Mouse (Mus musculus): ENCODE data around the gene Sbk2. TPM values are rescaled to one million over a fixed set of nuclear protein-coding genes. Genes with fewer than 3 reads are reported as not detected.
"Not testable (repeated sequence)": the region's sequence is repeated elsewhere in the genome, so short reads cannot be mapped to it uniquely, and the experiment has no call there.

Gene Sbk2
- not detected in 2 replicates for polyA plus RNA-seq (2015; fragmentation: Nextera tagmentation; extraction: Ambion mirVana)

GRCm38 (mm10) chr7:4964272-4964671, at the start of gene Sbk2:
Gene Sbk2, minus strand, starts transcription at chr7:4964406.
- Histone ChIP-seq H3K4me3 (no peak within 1 kb of the TSS), H3K27ac (replicated peaks) (no peak within 1 kb of the TSS), H3K27me3 (no peaks in the 10 kb centered on the region; the same call in 1 of the 2 replicates), H3K4me2 (0 out of 2 replicates have a peak within 1 kb of the TSS, but pooled peaks have one; percentile 14), H3K4me1 (replicated peaks) (no peaks in the 10 kb centered on the region), H3K9me3 (no peaks in the 10 kb centered on the region), H3K9ac (no peak within 1 kb of the TSS), H3K36me3 (no peaks in the 10 kb centered on the region)
- WGBS: 10% methylated on average over 10 of the region's 10 CpGs
- ATAC-seq (ENCODE audit: low read depth): peak; percentile 63; the same call in 1 of the 2 replicates

- WGBS: 92% methylated on average over 27 of the region's 27 CpGs
- H3K4me2 ChIP-seq: peak overlapping the region; percentile 58
These were observed 48.7 kb upstream of the Sbk2 start for GRCm38 (mm10) chr7:5012681-5013513.

GRCm38 (mm10) chr7:5008229-5008628, 44.0 kb upstream of the Sbk2 start:
- no peak overlapping the region for H3K4me3 ChIP-seq
- peaks cover 70% of the 10 kb centered on the region for H3K36me3 ChIP-seq
- no peaks in the 10 kb centered on the region for H3K27me3 ChIP-seq
- peaks cover 2% of the 10 kb centered on the region; the same call in 1 of the 2 replicates for H3K4me1 ChIP-seq (replicated peaks)
- no peak overlapping the region for H3K4me2 ChIP-seq
- WGBS: 94% methylated on average over 26 of the region's 26 CpGs
- no peak for ATAC-seq (ENCODE audit: low read depth)
- no peaks in the 10 kb centered on the region for H3K9me3 ChIP-seq
- no peak overlapping the region for H3K27ac ChIP-seq (replicated peaks)
- H3K9ac ChIP-seq: no peak overlapping the region

More at GRCm38 (mm10) chr7:5012681-5013513, 48.7 kb upstream of the Sbk2 start:
- Histone ChIP-seq H3K4me3 (peak overlapping the region; percentile 71), H3K9me3 (no peaks in the 10 kb centered on the region), H3K4me1 (replicated peaks) (peaks cover 11% of the 10 kb centered on the region), H3K27ac (replicated peaks) (no peak overlapping the region), H3K9ac (no peak overlapping the region), H3K27me3 (no peaks in the 10 kb centered on the region), H3K36me3 (peaks cover 51% of the 10 kb centered on the region)
- ATAC-seq (ENCODE audit: low read depth): no peak

GRCm38 (mm10) chr7:5002876-5003275, 38.7 kb upstream of the Sbk2 start:
- not testable (repeated sequence) for H3K9me3 ChIP-seq; H3K4me2 ChIP-seq; H3K4me1 ChIP-seq (replicated peaks); H3K4me3 ChIP-seq; H3K9ac ChIP-seq; ATAC-seq (ENCODE audit: low read depth); H3K27me3 ChIP-seq; H3K27ac ChIP-seq (replicated peaks)
- H3K36me3 ChIP-seq: peaks cover 19% of the 10 kb centered on the region
- 60% methylated on average over 8 of the region's 8 CpGs for WGBS

- H3K4me2 ChIP-seq: no peak overlapping the region
- H3K36me3 ChIP-seq: no peaks in the 10 kb centered on the region
- no peak for ATAC-seq (ENCODE audit: low read depth)
- no peak overlapping the region for H3K27ac ChIP-seq (replicated peaks)
- H3K9me3 ChIP-seq: no peaks in the 10 kb centered on the region
- H3K27me3 ChIP-seq: no peaks in the 10 kb centered on the region
- H3K9ac ChIP-seq: no peak overlapping the region
- no peak overlapping the region for H3K4me3 ChIP-seq
- H3K4me1 ChIP-seq (replicated peaks): peaks cover 13% of the 10 kb centered on the region
- WGBS: 64% methylated on average over 2 of the region's 2 CpGs
These were observed 35.7 kb upstream of the Sbk2 start for GRCm38 (mm10) chr7:4999876-5000275.

GRCm38 (mm10) chr7:4996934-4997333, 32.7 kb upstream of the Sbk2 start:
- ATAC-seq (ENCODE audit: low read depth): no peak
- H3K4me1 ChIP-seq (replicated peaks): peaks cover 40% of the 10 kb centered on the region
- H3K9ac ChIP-seq: peak overlapping the region; percentile 95
- H3K27ac ChIP-seq (replicated peaks): peak overlapping the region; percentile 85
- peak overlapping the region; percentile 75 for H3K4me3 ChIP-seq
- H3K4me2 ChIP-seq: peak overlapping the region; percentile 68
- 72% methylated on average over 8 of the region's 8 CpGs for WGBS
- H3K9me3 ChIP-seq: no peaks in the 10 kb centered on the region
- H3K27me3 ChIP-seq: peaks cover 13% of the 10 kb centered on the region
- peaks cover 25% of the 10 kb centered on the region for H3K36me3 ChIP-seq

GRCm38 (mm10) chr7:4996003-4996895, 32.0 kb upstream of the Sbk2 start, which contains the start of gene Zfp579:
Gene Zfp579, minus strand, starts transcription at chr7:4996158.
- 6% methylated on average over 23 of the region's 26 CpGs for WGBS
- H3K9me3 ChIP-seq: no peaks in the 10 kb centered on the region
- H3K9ac ChIP-seq: peak within 1 kb of the TSS; percentile 95
- H3K4me1 ChIP-seq (replicated peaks): peaks cover 40% of the 10 kb centered on the region
- peaks cover 32% of the 10 kb centered on the region for H3K36me3 ChIP-seq
- peaks cover 13% of the 10 kb centered on the region for H3K27me3 ChIP-seq
- peak within 1 kb of the TSS; percentile 85 for H3K27ac ChIP-seq (replicated peaks)
- peak within 1 kb of the TSS; percentile 75 for H3K4me3 ChIP-seq
- H3K4me2 ChIP-seq: peak within 1 kb of the TSS; percentile 68
- peak; percentile 86 for ATAC-seq (ENCODE audit: low read depth)

- peak overlapping the region; percentile 68 for H3K4me2 ChIP-seq
- peak overlapping the region; percentile 95 for H3K9ac ChIP-seq
- whole genome bisulfite sequencing: 7% methylated on average over 19 of the region's 19 CpGs
- peak overlapping the region; percentile 75 for H3K4me3 ChIP-seq
- H3K9me3 ChIP-seq: no peaks in the 10 kb centered on the region
- peaks cover 40% of the 10 kb centered on the region for H3K36me3 ChIP-seq
- peaks cover 40% of the 10 kb centered on the region for H3K4me1 ChIP-seq (replicated peaks)
- H3K27ac ChIP-seq (replicated peaks): peak overlapping the region; percentile 85
- peak; percentile 73 for ATAC-seq (ENCODE audit: low read depth)
- peaks cover 13% of the 10 kb centered on the region for H3K27me3 ChIP-seq
These were observed 31.2 kb upstream of the Sbk2 start for GRCm38 (mm10) chr7:4995268-4996002.

GRCm38 (mm10) chr7:4993999-4994788, 30.0 kb upstream of the Sbk2 start:
- 47% methylated on average over 59 of the region's 59 CpGs for WGBS
- Histone ChIP-seq H3K4me2 (peak overlapping the region; percentile 68), H3K4me1 (replicated peaks) (peaks cover 40% of the 10 kb centered on the region), H3K9me3 (no peaks in the 10 kb centered on the region), H3K9ac (peak overlapping the region; percentile 95), H3K27ac (replicated peaks) (no peak overlapping the region), H3K27me3 (peaks cover 13% of the 10 kb centered on the region), H3K36me3 (peaks cover 42% of the 10 kb centered on the region), H3K4me3 (peak overlapping the region; percentile 75)
- ATAC-seq (ENCODE audit: low read depth): no peak

- Histone ChIP-seq H3K4me1 (replicated peaks) (peaks cover 40% of the 10 kb centered on the region), H3K4me2 (peak overlapping the region; percentile 68), H3K27me3 (peaks cover 13% of the 10 kb centered on the region), H3K36me3 (peaks cover 42% of the 10 kb centered on the region), H3K4me3 (peak overlapping the region; percentile 75), H3K27ac (replicated peaks) (no peak overlapping the region), H3K9ac (peak overlapping the region; percentile 95), H3K9me3 (no peaks in the 10 kb centered on the region)
- no peak for ATAC-seq (ENCODE audit: low read depth)
- 24% methylated on average over 55 of the region's 55 CpGs for WGBS
These were observed 29.3 kb upstream of the Sbk2 start for GRCm38 (mm10) chr7:4993347-4993998.
